Mouse (Mus musculus): ENCODE measurements around the gene Klk4. TPM values are rescaled to one million over a fixed set of nuclear protein-coding genes. Genes with fewer than 3 reads are reported as not detected.

The Klk4 gene
- polyA plus RNA-seq, 1 experiment from 2014 or later = 0.59 TPM

GRCm38 (mm10) chr7:43878281-43878680 is 2.7 kb upstream of the Klk4 start:
- no peak for ATAC-seq (replicated peaks)
- Histone ChIP-seq H3K27me3 (no peaks in the 10 kb centered on the region), H3K4me3 (no peak overlapping the region), H3K4me1 (no peaks in the 10 kb centered on the region), H3K4me2 (replicated peaks) (no peak overlapping the region), H3K9ac (replicated peaks) (no peak overlapping the region), H3K27ac (replicated peaks) (no peak overlapping the region), H3K36me3 (no peaks in the 10 kb centered on the region), H3K9me3 (no peaks in the 10 kb centered on the region)
- WGBS = 36% methylated on average over 1 of the region's 1 CpGs

DNA sequence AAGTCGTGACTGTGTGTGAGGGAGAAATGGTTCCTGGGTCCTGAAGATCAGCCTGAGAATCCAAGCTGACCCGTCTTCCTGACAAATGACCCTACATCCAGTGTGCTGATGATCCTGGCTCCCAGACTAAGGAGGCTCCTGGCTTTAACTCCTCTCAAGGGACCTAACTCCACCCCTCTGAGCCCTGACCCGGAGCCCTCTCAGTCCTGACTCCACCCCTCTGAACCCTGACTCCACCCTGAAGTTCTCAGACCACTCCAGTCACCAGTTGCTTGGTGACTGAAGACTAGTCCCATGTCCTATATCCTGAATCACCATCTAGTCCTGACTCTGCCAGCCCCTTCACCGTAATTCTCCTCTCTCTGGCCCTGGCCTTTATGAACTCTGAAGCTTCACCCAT is 1.4 kb downstream of the Klk4 start:
- H3K4me1 ChIP-seq = 0 out of 2 replicates have a peak, but pooled peaks cover 2% of the 10 kb centered on the region
- WGBS = 20% methylated on average over 4 of the region's 4 CpGs
- no peak for ATAC-seq (replicated peaks)
- H3K4me2 ChIP-seq (replicated peaks) = no peak overlapping the region
- no peak overlapping the region for H3K9ac ChIP-seq (replicated peaks)
- no peak overlapping the region for H3K4me3 ChIP-seq
- H3K9me3 ChIP-seq = no peaks in the 10 kb centered on the region
- no peaks in the 10 kb centered on the region for H3K36me3 ChIP-seq
- H3K27ac ChIP-seq (replicated peaks) = no peak overlapping the region
- H3K27me3 ChIP-seq = no peaks in the 10 kb centered on the region

GRCm38 (mm10) chr7:43882811-43883210 is 1.9 kb downstream of the Klk4 start:
- no peak overlapping the region for H3K4me2 ChIP-seq (replicated peaks)
- H3K9me3 ChIP-seq = no peaks in the 10 kb centered on the region
- H3K27ac ChIP-seq (replicated peaks) = no peak overlapping the region
- 19% methylated on average over 4 of the region's 4 CpGs for WGBS
- 0 out of 2 replicates have a peak, but pooled peaks cover 2% of the 10 kb centered on the region for H3K4me1 ChIP-seq
- H3K4me3 ChIP-seq = no peak overlapping the region
- ATAC-seq (replicated peaks) = no peak
- no peaks in the 10 kb centered on the region for H3K27me3 ChIP-seq
- no peak overlapping the region for H3K9ac ChIP-seq (replicated peaks)
- no peaks in the 10 kb centered on the region for H3K36me3 ChIP-seq

- 0 out of 2 replicates have a peak, but pooled peaks cover 2% of the 10 kb centered on the region for H3K4me1 ChIP-seq
- no peak overlapping the region for H3K4me3 ChIP-seq
- no peaks in the 10 kb centered on the region for H3K9me3 ChIP-seq
- peak overlapping the region; percentile 37 for H3K4me2 ChIP-seq (replicated peaks)
- no peak overlapping the region for H3K27ac ChIP-seq (replicated peaks)
- peak; percentile 35; the same call in 1 of the 2 replicates for ATAC-seq (replicated peaks)
- H3K9ac ChIP-seq (replicated peaks) = no peak overlapping the region
- whole genome bisulfite sequencing = 8% methylated on average over 14 of the region's 14 CpGs
- no peaks in the 10 kb centered on the region for H3K36me3 ChIP-seq
- H3K27me3 ChIP-seq = no peaks in the 10 kb centered on the region
Measured at GRCm38 (mm10) chr7:43883547-43883946, 2.6 kb downstream of the Klk4 start.

- Histone ChIP-seq H3K4me3 (no peak overlapping the region), H3K9ac (replicated peaks) (no peak overlapping the region), H3K4me1 (no peaks in the 10 kb centered on the region), H3K36me3 (no peaks in the 10 kb centered on the region), H3K27me3 (no peaks in the 10 kb centered on the region), H3K4me2 (replicated peaks) (no peak overlapping the region), H3K9me3 (no peaks in the 10 kb centered on the region), H3K27ac (replicated peaks) (no peak overlapping the region)
- WGBS = 61% methylated on average over 5 of the region's 5 CpGs
- no peak for ATAC-seq (replicated peaks)
Measured at GRCm38 (mm10) chr7:43891365-43891764, 10.4 kb downstream of the Klk4 start.

DNA sequence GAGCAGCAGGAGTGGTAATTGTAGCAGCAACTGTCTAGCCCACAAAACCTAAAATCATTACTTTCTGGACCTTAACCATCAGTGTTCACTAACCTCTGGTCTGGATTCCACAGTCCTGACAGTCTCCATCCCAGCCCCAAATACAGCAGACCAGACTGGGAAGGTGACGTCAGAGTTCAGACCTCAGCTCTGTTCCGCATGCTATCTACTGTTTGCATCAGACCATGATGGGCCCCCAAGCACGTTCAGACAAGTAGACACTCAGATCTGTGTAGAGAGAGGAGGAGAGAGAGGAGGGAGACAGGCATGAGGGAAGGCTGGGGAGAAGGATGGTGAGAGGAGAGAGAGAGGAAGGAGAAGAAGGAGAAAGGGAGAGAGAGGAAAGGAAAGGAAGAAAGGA is 10.8 kb downstream of the Klk4 start:
- Histone ChIP-seq H3K27me3 (no peaks in the 10 kb centered on the region), H3K4me1 (no peaks in the 10 kb centered on the region), H3K27ac (replicated peaks) (no peak overlapping the region), H3K9ac (replicated peaks) (no peak overlapping the region), H3K36me3 (no peaks in the 10 kb centered on the region), H3K4me2 (replicated peaks) (no peak overlapping the region), H3K9me3 (no peaks in the 10 kb centered on the region), H3K4me3 (no peak overlapping the region)
- no peak for ATAC-seq (replicated peaks)
- WGBS = 61% methylated on average over 3 of the region's 3 CpGs

GRCm38 (mm10) chr7:43894836-43895235 is 13.9 kb downstream of the Klk4 start:
- Histone ChIP-seq H3K4me2 (replicated peaks) (no peak overlapping the region), H3K4me3 (no peak overlapping the region), H3K27ac (replicated peaks) (no peak overlapping the region), H3K27me3 (no peaks in the 10 kb centered on the region), H3K9me3 (no peaks in the 10 kb centered on the region), H3K9ac (replicated peaks) (no peak overlapping the region), H3K36me3 (no peaks in the 10 kb centered on the region), H3K4me1 (no peaks in the 10 kb centered on the region)
- WGBS = 6% methylated on average over 1 of the region's 1 CpGs
- peak; percentile 98 for ATAC-seq (replicated peaks)

DNA sequence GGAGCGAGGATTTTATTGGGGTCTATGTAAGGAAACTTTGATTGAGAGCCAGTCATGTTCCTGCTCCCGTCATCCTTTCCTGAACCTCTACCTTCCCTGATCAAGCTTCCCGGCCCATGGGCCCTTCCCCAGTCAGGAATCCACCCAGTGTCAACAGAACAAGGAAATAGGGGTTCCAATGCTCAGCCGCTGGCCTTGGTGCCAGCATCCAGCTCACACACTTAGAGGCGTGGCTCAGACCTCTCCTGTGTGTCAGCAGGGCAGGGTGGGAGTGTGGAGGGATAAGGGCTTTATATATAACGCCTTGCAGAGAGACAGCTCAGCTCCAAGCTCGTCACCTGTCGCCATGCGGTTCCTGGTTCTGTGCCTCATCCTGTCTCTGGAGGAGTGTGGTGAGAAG is 33.9 kb downstream of the Klk4 start:
- 78% methylated on average over 9 of the region's 9 CpGs for WGBS
- no peaks in the 10 kb centered on the region for H3K27me3 ChIP-seq
- H3K36me3 ChIP-seq = no peaks in the 10 kb centered on the region
- no peak overlapping the region for H3K9ac ChIP-seq (replicated peaks)
- H3K4me2 ChIP-seq (replicated peaks) = no peak overlapping the region
- ATAC-seq (replicated peaks) = no peak
- no peaks in the 10 kb centered on the region for H3K9me3 ChIP-seq
- H3K4me1 ChIP-seq = no peaks in the 10 kb centered on the region
- H3K27ac ChIP-seq (replicated peaks) = no peak overlapping the region
- no peak overlapping the region for H3K4me3 ChIP-seq

DNA sequence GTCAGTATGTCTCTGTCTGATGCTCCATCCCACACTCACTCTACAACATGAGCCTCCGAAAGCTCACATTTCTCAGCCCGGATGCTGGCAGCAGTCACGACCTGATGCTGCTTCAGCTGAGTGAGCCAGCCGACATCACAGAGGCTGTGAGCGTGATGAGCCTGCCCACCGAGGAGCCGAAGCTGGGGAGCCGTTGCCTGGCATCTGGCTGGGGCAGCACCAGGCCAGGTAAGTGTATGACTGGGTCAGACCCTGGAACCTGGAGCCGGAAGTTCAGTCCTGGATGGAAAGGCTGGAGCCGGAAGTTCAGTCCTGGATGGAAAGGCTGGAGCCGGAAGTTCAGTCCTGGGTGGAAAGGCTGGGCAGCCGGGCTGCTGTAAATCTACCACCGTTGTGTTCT is 37.5 kb downstream of the Klk4 start:
- H3K27ac ChIP-seq (replicated peaks) = no peak overlapping the region
- no peak for ATAC-seq (replicated peaks)
- WGBS = 91% methylated on average over 13 of the region's 13 CpGs
- H3K36me3 ChIP-seq = no peaks in the 10 kb centered on the region
- no peak overlapping the region for H3K4me3 ChIP-seq
- no peak overlapping the region for H3K4me2 ChIP-seq (replicated peaks)
- H3K4me1 ChIP-seq = no peaks in the 10 kb centered on the region
- H3K9ac ChIP-seq (replicated peaks) = no peak overlapping the region
- no peaks in the 10 kb centered on the region for H3K27me3 ChIP-seq
- H3K9me3 ChIP-seq = no peaks in the 10 kb centered on the region

GRCm38 (mm10) chr7:43918871-43919270 is 37.9 kb downstream of the Klk4 start:
- Histone ChIP-seq H3K9me3 (no peaks in the 10 kb centered on the region), H3K27me3 (no peaks in the 10 kb centered on the region), H3K4me3 (no peak overlapping the region), H3K36me3 (no peaks in the 10 kb centered on the region), H3K4me2 (replicated peaks) (no peak overlapping the region), H3K27ac (replicated peaks) (no peak overlapping the region), H3K4me1 (no peaks in the 10 kb centered on the region), H3K9ac (replicated peaks) (no peak overlapping the region)
- 78% methylated on average over 8 of the region's 8 CpGs for WGBS
- no peak for ATAC-seq (replicated peaks)

DNA sequence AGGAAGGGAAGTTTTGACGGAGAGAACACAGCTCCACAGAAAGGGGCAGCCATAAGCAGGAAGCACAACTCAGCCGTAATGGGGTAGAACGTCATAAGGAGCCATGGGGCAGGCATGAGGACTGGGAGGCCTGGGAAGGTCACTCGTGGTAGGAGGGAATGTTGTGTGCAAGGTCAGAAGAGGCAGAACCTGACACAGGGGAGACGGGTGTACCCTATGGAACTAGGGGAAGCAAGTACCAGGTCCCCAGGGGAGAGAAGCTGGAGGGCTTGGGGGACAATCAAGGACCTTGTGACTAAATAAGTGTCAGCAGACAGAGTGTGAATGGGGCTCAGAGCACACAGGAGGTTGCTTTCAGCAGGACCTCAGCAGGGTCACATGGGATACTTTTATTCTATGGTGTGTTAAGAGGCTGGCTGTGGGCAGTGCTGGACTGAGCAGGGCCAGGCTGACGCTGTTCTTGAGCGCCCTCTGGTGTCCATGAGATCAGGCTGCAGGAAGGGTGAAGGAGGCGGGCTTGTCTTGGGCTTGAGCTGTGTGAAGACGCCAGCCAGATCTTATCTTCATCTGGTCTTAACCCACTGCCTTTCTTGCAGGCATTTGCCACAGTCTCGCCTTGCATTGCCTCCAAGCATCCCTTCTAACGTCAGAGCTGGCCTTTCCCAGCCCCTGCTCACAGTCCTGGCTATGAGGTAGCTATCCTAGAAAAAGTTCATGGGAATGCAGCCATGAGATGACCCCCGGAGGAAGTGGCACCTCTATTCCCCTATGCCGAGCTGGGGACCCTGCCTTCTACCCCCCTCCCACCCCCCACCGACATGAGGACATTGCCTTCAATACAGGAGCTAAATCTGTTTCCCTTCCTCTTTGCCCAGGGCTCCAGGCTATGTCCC is 38.8 kb downstream of the Klk4 start:
- 31% methylated on average over 14 of the region's 14 CpGs for WGBS
- no peak overlapping the region for H3K9ac ChIP-seq (replicated peaks)

GRCm38 (mm10) chr7:43920582-43920981 is 39.6 kb downstream of the Klk4 start:
- ATAC-seq (replicated peaks) = no peak
- no peak overlapping the region for H3K4me2 ChIP-seq (replicated peaks)
- H3K4me3 ChIP-seq = no peak overlapping the region
- no peaks in the 10 kb centered on the region for H3K4me1 ChIP-seq
- H3K36me3 ChIP-seq = no peaks in the 10 kb centered on the region
- no peaks in the 10 kb centered on the region for H3K27me3 ChIP-seq
- no peak overlapping the region for H3K9ac ChIP-seq (replicated peaks)
- no peak overlapping the region for H3K27ac ChIP-seq (replicated peaks)
- 92% methylated on average over 3 of the region's 3 CpGs for WGBS
- no peaks in the 10 kb centered on the region for H3K9me3 ChIP-seq

More for the DNA sequence above, 38.8 kb downstream of the Klk4 start:
- Histone ChIP-seq H3K4me3 (no peak overlapping the region), H3K9me3 (no peaks in the 10 kb centered on the region), H3K36me3 (no peaks in the 10 kb centered on the region), H3K4me2 (replicated peaks) (no peak overlapping the region), H3K27me3 (no peaks in the 10 kb centered on the region), H3K27ac (replicated peaks) (no peak overlapping the region), H3K4me1 (no peaks in the 10 kb centered on the region)
- ATAC-seq (replicated peaks) = peak; percentile 87

- H3K9ac ChIP-seq (replicated peaks) = no peak overlapping the region
- no peak overlapping the region for H3K27ac ChIP-seq (replicated peaks)
- H3K9me3 ChIP-seq = no peaks in the 10 kb centered on the region
- no peak overlapping the region for H3K4me2 ChIP-seq (replicated peaks)
- H3K36me3 ChIP-seq = no peaks in the 10 kb centered on the region
- 84% methylated on average over 6 of the region's 6 CpGs for WGBS
- no peaks in the 10 kb centered on the region for H3K27me3 ChIP-seq
- no peaks in the 10 kb centered on the region for H3K4me1 ChIP-seq
- ATAC-seq (replicated peaks) = no peak
- H3K4me3 ChIP-seq = no peak overlapping the region
Measured at GRCm38 (mm10) chr7:43921087-43921486, 40.1 kb downstream of the Klk4 start.
